Mouse (Mus musculus) olfactory bulb, adult 2 months (tissue): ENCODE measurements at regions not wholly inside any gene's neighbourhood (a gene's known extent, or its start where the extent isn't known, plus 50 kb on each side); places are given as distances from the start of the nearest gene placed in this dataset.
"Not testable (repeated sequence)": the region's sequence is repeated elsewhere in the genome, so short reads cannot be mapped to it uniquely, and the experiment has no call there.

Experiments used
- H3K27ac ChIP-seq: fragments of 200-500 bp; 2 replicates; pipeline ENCODE4 v1.5.1; 2012; ENCODE audit warnings: low read depth, low read length; ENCODE audit not compliant: insufficient read depth
- H3K4me1 ChIP-seq: fragments of 200-500 bp; 2 replicates; pipeline ENCODE4 v1.6.1; 2012; ENCODE audit warnings: low read length; ENCODE audit not compliant: control insufficient read depth, insufficient read depth
- H3K4me3 ChIP-seq: fragments of 200-500 bp; 2 replicates; pipeline ENCODE4 v1.5.1; 2012; ENCODE audit warnings: mild to moderate bottlenecking, low read depth, low read length, moderate library complexity; ENCODE audit not compliant: insufficient read depth
- CTCF ChIP-seq: fragments of 200-500 bp; IDR thresholded peaks from 2 replicates; pipeline ENCODE4 v1.5.1; 2012; ENCODE audit warnings: low read depth, mild to moderate bottlenecking, low read length, moderate library complexity; ENCODE audit not compliant: insufficient read depth
- POLR2A ChIP-seq: fragments of 200-500 bp; IDR thresholded peaks from 2 replicates; pipeline ENCODE4 v1.6.1; 2012; ENCODE audit warnings: mild to moderate bottlenecking, low read depth, low read length, moderate library complexity; ENCODE audit not compliant: insufficient read depth
- WGBS: fragments of 180-500 bp; shearing (Covaris S2); methylation state at CpG from one replicate; pipeline ENCODE4 v1.1.7; 2018; 5-methylcytosine and 5-hydroxymethylcytosine counted together

- no peak overlapping the region for H3K4me3 ChIP-seq
- H3K27ac ChIP-seq: no peak overlapping the region
- TF ChIP-seq CTCF: no peak
- no peak for TF ChIP-seq POLR2A
- 74% methylated on average over 12 of the region's 12 CpGs for WGBS
- no peaks in the 10 kb centered on the region for H3K4me1 ChIP-seq
These were observed 274.5 kb downstream of the Fam19a5 start for GRCm38 (mm10) chr15:87818566-87818965.

- Histone ChIP-seq H3K27ac (no peak overlapping the region), H3K4me3 (no peak overlapping the region), H3K4me1 (no peaks in the 10 kb centered on the region)
- WGBS: 57% methylated on average over 3 of the region's 3 CpGs
- TF ChIP-seq POLR2A (no peak), CTCF (no peak)
These were observed 298.0 kb downstream of the Fam19a5 start for GRCm38 (mm10) chr15:87842097-87842496.

GRCm38 (mm10) chr15:87859069-87859468 lies 315.0 kb downstream of the Fam19a5 start:
- no peaks in the 10 kb centered on the region for H3K4me1 ChIP-seq
- 40% methylated on average over 2 of the region's 2 CpGs for WGBS
- TF ChIP-seq POLR2A (no peak), CTCF (no peak)

DNA sequence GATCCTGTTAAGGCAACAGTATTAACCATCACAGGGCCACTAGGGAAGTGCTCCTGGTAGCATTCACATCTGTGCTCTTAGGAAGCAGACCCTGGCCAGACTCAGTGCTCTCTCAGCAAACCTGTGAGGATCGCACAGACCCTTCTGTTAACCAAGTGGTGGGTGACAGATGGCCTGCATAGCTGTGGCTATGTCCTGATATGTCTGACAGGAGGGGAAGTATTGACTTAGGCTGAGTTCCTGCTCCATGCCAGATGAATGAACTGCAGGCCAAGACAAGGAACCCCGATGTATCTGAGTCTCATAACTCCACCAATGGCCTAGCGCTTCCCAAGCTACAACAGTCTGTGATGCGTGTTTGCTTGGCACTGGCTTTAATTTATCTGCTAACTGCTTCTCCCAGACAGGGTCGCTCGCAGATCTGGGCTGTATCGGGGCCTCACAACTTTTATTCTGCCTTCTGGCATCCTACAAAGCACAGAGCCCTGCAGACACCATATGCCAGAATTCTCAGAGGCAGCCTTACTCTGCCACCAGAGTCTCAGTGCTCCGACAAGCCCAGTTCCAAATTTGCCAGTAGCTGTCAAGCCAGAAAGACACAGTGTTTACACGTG lies 332.3 kb downstream of the Fam19a5 start:
- H3K4me3 ChIP-seq: no peak overlapping the region
- 0 out of 2 replicates have a peak, but pooled peaks cover 4% of the 10 kb centered on the region for H3K4me1 ChIP-seq
- WGBS: 80% methylated on average over 9 of the region's 9 CpGs
- H3K27ac ChIP-seq: no peak overlapping the region
- no peak for TF ChIP-seq POLR2A
- no peak for TF ChIP-seq CTCF

More at GRCm38 (mm10) chr15:87859069-87859468, 315.0 kb downstream of the Fam19a5 start:
- no peak overlapping the region for H3K27ac ChIP-seq
- H3K4me3 ChIP-seq: no peak overlapping the region

DNA sequence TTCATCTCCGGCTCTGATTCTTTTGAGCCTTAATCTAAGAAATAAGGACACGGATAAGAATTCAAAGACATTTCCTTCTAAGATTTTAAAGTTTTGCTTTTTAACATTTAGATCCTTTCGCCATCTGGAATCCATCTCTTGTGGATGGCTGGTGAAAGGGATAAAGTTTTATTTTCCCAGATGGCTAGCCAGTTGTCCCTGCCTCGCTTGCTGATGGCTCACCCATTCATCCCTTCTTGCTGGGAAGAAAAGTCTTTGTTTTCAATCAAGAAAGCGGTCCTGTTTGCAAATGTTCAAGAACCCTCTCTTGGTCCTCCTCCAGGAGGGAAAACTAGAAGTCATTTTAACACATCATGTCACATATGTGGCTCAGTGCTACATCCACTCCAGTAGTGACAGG lies 346.8 kb downstream of the Fam19a5 start:
- Histone ChIP-seq H3K27ac (no peak overlapping the region), H3K4me1 (no peaks in the 10 kb centered on the region)
- TF ChIP-seq CTCF (no peak), POLR2A (no peak)

DNA sequence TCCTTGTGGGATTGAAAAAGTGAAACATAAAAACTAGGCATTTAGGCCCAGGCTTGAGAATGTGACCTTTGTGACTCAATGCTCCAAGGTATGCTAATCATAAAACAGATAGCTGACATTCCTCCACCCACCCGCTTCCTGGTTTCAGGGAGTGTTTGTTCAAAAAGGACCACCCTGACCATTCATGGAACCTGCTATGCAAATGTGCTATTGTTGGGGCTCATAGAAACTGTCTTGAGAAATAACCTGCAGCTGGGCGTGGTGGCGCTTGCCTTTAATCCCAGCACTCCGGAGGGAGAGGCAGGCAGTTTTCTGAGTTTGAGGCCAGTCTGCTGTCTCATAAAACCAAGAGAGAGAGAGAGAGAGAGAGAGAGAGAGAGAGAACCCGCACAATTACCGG lies 350.8 kb downstream of the Fam19a5 start:
- H3K27ac ChIP-seq, H3K4me3 ChIP-seq, H3K4me1 ChIP-seq: not testable (repeated sequence)
- 97% methylated on average over 6 of the region's 6 CpGs for WGBS

More for the DNA sequence above, 346.8 kb downstream of the Fam19a5 start:
- 87% methylated on average over 5 of the region's 5 CpGs for WGBS
- H3K4me3 ChIP-seq: no peak overlapping the region

DNA sequence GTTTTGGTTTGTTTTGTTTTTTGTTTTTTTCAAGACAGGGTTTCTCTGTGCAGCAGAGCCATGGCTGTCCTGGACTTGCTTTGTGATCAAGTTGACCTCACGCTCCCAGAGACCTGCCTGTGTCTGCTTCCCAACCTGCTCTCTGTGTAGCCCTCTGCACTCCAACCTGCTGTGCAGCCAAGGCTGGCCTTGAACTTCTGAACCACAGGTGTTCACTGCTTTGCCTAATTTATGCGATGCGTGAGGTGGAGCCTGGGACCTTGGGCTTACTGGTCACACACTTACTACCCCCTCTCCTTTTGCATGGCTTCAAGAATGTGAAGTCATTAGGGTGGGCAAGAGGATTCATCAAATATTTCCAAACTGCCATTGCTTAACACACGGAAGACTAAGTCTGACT lies 354.6 kb downstream of the Fam19a5 start:
- 95% methylated on average over 4 of the region's 4 CpGs for WGBS
- H3K4me1 ChIP-seq: no peaks in the 10 kb centered on the region; the same call in 1 of the 2 replicates

DNA sequence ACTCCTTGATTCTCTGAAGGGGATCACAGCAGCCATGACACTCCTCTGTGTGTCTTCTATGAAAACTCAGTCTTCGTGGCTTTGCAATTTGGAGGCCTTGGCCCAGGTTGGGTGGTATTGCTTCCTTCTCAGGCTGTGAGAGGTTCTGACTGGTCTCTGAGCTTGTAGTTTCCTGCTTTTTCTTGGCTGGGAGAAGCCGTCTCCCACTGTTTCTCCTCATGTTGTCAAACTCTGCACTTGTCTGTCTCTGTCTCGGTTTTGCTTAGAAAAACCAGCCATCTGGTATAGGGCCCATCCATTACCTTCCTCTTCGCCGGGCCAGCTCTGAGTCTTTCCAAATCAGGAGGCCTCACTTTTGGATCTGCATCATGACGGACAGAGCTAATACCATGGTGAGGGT lies 360.3 kb downstream of the Fam19a5 start:
- no peak overlapping the region for H3K4me3 ChIP-seq
- TF ChIP-seq CTCF (no peak), POLR2A (no peak)
- no peaks in the 10 kb centered on the region; the same call in 1 of the 2 replicates for H3K4me1 ChIP-seq
- H3K27ac ChIP-seq: no peak overlapping the region
- WGBS: 96% methylated on average over 6 of the region's 6 CpGs

More for the DNA sequence above, 354.6 kb downstream of the Fam19a5 start:
- Histone ChIP-seq H3K4me3 (no peak overlapping the region), H3K27ac (no peak overlapping the region)
- no peak for TF ChIP-seq POLR2A

DNA sequence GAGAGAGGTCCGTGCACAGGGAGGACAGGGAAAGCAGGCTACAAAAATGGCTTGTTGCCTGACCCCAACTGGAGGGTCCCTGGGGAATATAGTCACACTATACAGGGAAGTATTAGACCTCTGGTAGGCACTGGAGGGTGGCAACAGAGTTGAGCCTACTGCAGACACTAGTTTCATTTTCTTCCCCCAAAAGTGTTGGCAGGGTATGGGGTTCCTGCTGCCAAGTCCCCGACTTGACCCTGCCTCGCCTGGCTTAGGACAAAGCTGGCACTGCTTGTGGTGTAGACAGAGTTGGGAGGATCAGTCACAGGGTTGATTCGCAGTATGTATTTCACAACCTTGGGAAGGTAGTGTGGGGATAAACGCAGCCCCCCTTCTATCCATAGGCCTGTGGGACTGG lies 362.2 kb downstream of the Fam19a5 start:
- 70% methylated on average over 5 of the region's 5 CpGs for WGBS
- TF ChIP-seq CTCF: no peak
- H3K4me3 ChIP-seq: no peak overlapping the region
- H3K4me1 ChIP-seq: no peaks in the 10 kb centered on the region
- no peak overlapping the region for H3K27ac ChIP-seq

DNA sequence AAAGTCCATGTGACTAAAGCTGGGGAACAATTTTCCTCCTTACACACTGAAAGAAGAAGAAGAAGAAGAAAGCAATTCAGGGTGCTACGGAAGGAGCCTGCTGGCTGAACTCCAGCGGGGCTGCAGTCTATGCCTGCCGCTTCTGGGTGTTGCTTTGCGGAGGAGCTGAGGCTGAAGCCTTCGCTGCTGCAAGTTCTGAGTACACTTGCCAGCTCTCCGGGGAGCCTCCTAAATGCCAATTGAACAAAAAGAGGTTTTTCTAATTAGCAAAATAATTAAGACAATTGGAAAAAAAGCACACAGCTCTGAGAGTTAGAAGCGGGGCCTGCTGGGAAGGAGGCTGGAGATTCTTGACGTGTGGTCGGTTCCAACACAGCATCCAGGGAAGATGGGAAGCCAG lies 378.0 kb downstream of the Fam19a5 start:
- peaks cover 18% of the 10 kb centered on the region for H3K4me1 ChIP-seq
- H3K4me3 ChIP-seq: no peak overlapping the region
- WGBS: 17% methylated on average over 9 of the region's 9 CpGs
- H3K27ac ChIP-seq: no peak overlapping the region
- TF ChIP-seq CTCF (no peak), POLR2A (no peak)
